Mouse (Mus musculus): ENCODE data around the gene Borcs7.

GRCm38 (mm10) chr19:46642136-46642753 lies 47.5 kb upstream of the Borcs7 start:
- TF ChIP-seq POLR2A (IDR thresholded peaks at IDR 0.05; ENCODE audit: control insufficient read depth, low read depth, low read length) = no peak
- no peak for TF ChIP-seq CTCF (IDR thresholded peaks at IDR 0.05; ENCODE audit: control insufficient read depth, insufficient read depth, insufficient replicate concordance, low read depth, low read length)
